Mouse (Mus musculus) liver, postnatal 0 days (tissue): ENCODE results near the gene Ccdc63. TPM values are rescaled to one million over a fixed set of nuclear protein-coding genes. Genes with fewer than 3 reads are reported as not detected.

Source experiments
- ATAC-seq: fragments of 200-750 bp; cut with Nextera tagmentation; 2 replicates; pipeline ENCODE4 v1.8.0; 2017; ENCODE audit warnings: mild to moderate bottlenecking, moderate library complexity
- DNase-seq: peaks from one replicate; pipeline ENCODE4 v3.0.0-alpha.2; 2016
- H3K27ac ChIP-seq: fragments of 300-500 bp; sonication (generic); 2 replicates; pipeline ENCODE4 v1.5.1; 2014; ENCODE audit warnings: antibody characterized with exemption, moderate library complexity, mild to moderate bottlenecking, low read depth
- H3K27me3 ChIP-seq: fragments of 300-500 bp; sonication (generic); 2 replicates; pipeline ENCODE4 v1.6.1; 2014; ENCODE audit warnings: low read length, control low read depth, mixed read lengths; ENCODE audit not compliant: insufficient read depth
- H3K36me3 ChIP-seq: fragments of 300-500 bp; sonication (generic); replicated peaks from 2 replicates; pipeline ENCODE4 v1.6.1; 2014; ENCODE audit warnings: mild to moderate bottlenecking, control low read depth, low read length, moderate library complexity, mixed read lengths; ENCODE audit not compliant: insufficient read depth
- H3K4me1 ChIP-seq: fragments of 300-500 bp; sonication (generic); 2 replicates; pipeline ENCODE4 v1.6.1; 2014; ENCODE audit warnings: antibody characterized with exemption, mild to moderate bottlenecking, control low read depth; ENCODE audit not compliant: insufficient read depth
- H3K4me2 ChIP-seq: fragments of 300-500 bp; sonication (generic); 2 replicates; pipeline ENCODE4 v1.6.1; 2014; ENCODE audit warnings: low read depth, mild to moderate bottlenecking, low read length, moderate library complexity, mixed read lengths
- H3K4me3 ChIP-seq: fragments of 300-500 bp; sonication (generic); 2 replicates; pipeline ENCODE4 v1.5.1; 2014; ENCODE audit warnings: low read depth, low read length
- H3K9ac ChIP-seq: fragments of 300-500 bp; sonication (generic); replicated peaks from 2 replicates; pipeline ENCODE4 v1.6.1; 2014; ENCODE audit warnings: mild to moderate bottlenecking, moderate library complexity
- H3K9me3 ChIP-seq: fragments of 300-500 bp; sonication (generic); 2 replicates; pipeline ENCODE4 v1.6.1; 2016; ENCODE audit warnings: mild to moderate bottlenecking, control low read depth, low read length, mixed read lengths
- CTCF ChIP-seq: sonication (generic); IDR thresholded peaks from 2 replicates; pipeline ENCODE4 v1.5.1; 2016; ENCODE audit warnings: antibody characterized with exemption, low read depth
- EP300 ChIP-seq: IDR thresholded peaks from 2 replicates; pipeline ENCODE4 v1.6.1; 2016; ENCODE audit warnings: antibody characterized with exemption, low read depth, mild to moderate bottlenecking
- WGBS: fragments of 180-500 bp; shearing (Covaris S2); extraction: QIAGEN DNeasy Blood & Tissue Kit; methylation state at CpG from one replicate; pipeline ENCODE4 v1.1.7; 2014; ENCODE audit not compliant: insufficient replicate concordance; 5-methylcytosine and 5-hydroxymethylcytosine counted together
- polyA plus RNA-seq: library from polyadenylated mRNA; unstranded; fragments of >200 nt; fragmentation: Nextera tagmentation; extraction: Ambion mirVana; gene quantifications from 2 replicates; pipeline ENCODE4 v1.2.1, GENCODE M21; 2015

The Ccdc63 gene
- polyA plus RNA-seq, 1 experiment from 2014 or later, result 0.13 TPM

GRCm38 (mm10) chr5:122175402-122175801 is 34.8 kb upstream of the Ccdc63 start:
- Histone ChIP-seq H3K36me3 (peaks cover 45% of the 10 kb centered on the region), H3K27ac (no peak overlapping the region), H3K9ac (no peak overlapping the region), H3K4me1 (no peaks in the 10 kb centered on the region), H3K4me2 (no peak overlapping the region), H3K4me3 (no peak overlapping the region), H3K27me3 (no peaks in the 10 kb centered on the region), H3K9me3 (no peaks in the 10 kb centered on the region)
- DNase-seq (no peak), ATAC-seq (0 out of 2 replicates have a peak, but pooled peaks have one; percentile 18)
- WGBS, result 56% methylated on average over 2 of the region's 2 CpGs
- TF ChIP-seq EP300 (no peak), CTCF (no peak)

GRCm38 (mm10) chr5:122171058-122171457 is 30.4 kb upstream of the Ccdc63 start:
- Histone ChIP-seq H3K36me3 (peaks cover 83% of the 10 kb centered on the region), H3K27ac (no peak overlapping the region), H3K9me3 (no peaks in the 10 kb centered on the region), H3K4me2 (no peak overlapping the region), H3K4me3 (no peak overlapping the region), H3K9ac (no peak overlapping the region), H3K4me1 (no peaks in the 10 kb centered on the region; the same call in 1 of the 2 replicates), H3K27me3 (no peaks in the 10 kb centered on the region)
- DNase-seq (no peak), ATAC-seq (no peak)
- TF ChIP-seq EP300, result no peak
- no peak for TF ChIP-seq CTCF
- 93% methylated on average over 8 of the region's 8 CpGs for WGBS

- TF ChIP-seq CTCF, result no peak
- no peak for TF ChIP-seq EP300
- Histone ChIP-seq H3K9me3 (no peaks in the 10 kb centered on the region), H3K27me3 (no peaks in the 10 kb centered on the region), H3K36me3 (peaks cover 95% of the 10 kb centered on the region), H3K27ac (no peak overlapping the region), H3K4me1 (peaks cover 9% of the 10 kb centered on the region), H3K4me3 (no peak overlapping the region), H3K4me2 (no peak overlapping the region), H3K9ac (no peak overlapping the region)
- no peak for DNase-seq
- WGBS, result 88% methylated on average over 14 of the region's 14 CpGs
- no peak for ATAC-seq
Observed at GRCm38 (mm10) chr5:122168344-122169069, 27.9 kb upstream of the Ccdc63 start.

GRCm38 (mm10) chr5:122166636-122167161 is 26.1 kb upstream of the Ccdc63 start:
- Histone ChIP-seq H3K27me3 (no peaks in the 10 kb centered on the region), H3K36me3 (peaks cover 92% of the 10 kb centered on the region), H3K4me2 (no peak overlapping the region), H3K27ac (no peak overlapping the region), H3K9ac (no peak overlapping the region), H3K9me3 (no peaks in the 10 kb centered on the region), H3K4me3 (no peak overlapping the region), H3K4me1 (peaks cover 20% of the 10 kb centered on the region)
- ATAC-seq, result no peak
- TF ChIP-seq EP300 (no peak), CTCF (no peak)
- DNase-seq, result no peak
- 53% methylated on average over 8 of the region's 8 CpGs for WGBS

GRCm38 (mm10) chr5:122165233-122165915 is 24.8 kb upstream of the Ccdc63 start:
- ATAC-seq (no peak), DNase-seq (no peak)
- TF ChIP-seq CTCF, result no peak
- TF ChIP-seq EP300, result no peak
- 63% methylated on average over 6 of the region's 6 CpGs for WGBS
- Histone ChIP-seq H3K9ac (0 out of 2 replicates have a peak overlapping the region, but pooled peaks have one; percentile 11), H3K36me3 (peaks cover 89% of the 10 kb centered on the region), H3K4me1 (peaks cover 33% of the 10 kb centered on the region), H3K27ac (no peak overlapping the region), H3K4me3 (no peak overlapping the region), H3K27me3 (no peaks in the 10 kb centered on the region), H3K4me2 (no peak overlapping the region), H3K9me3 (no peaks in the 10 kb centered on the region)

GRCm38 (mm10) chr5:122164011-122164410 is 23.4 kb upstream of the Ccdc63 start:
- 0 out of 2 replicates have a peak overlapping the region, but pooled peaks have one; percentile 29 for H3K27ac ChIP-seq
- peaks cover 82% of the 10 kb centered on the region for H3K36me3 ChIP-seq
- ATAC-seq (no peak), DNase-seq (no peak)
- peak overlapping the region; percentile 51 for H3K9ac ChIP-seq
- WGBS, result 64% methylated on average over 3 of the region's 3 CpGs
- H3K4me1 ChIP-seq, result peaks cover 46% of the 10 kb centered on the region
- H3K9me3 ChIP-seq, result no peaks in the 10 kb centered on the region
- H3K27me3 ChIP-seq, result no peaks in the 10 kb centered on the region
- H3K4me2 ChIP-seq, result no peak overlapping the region
- no peak overlapping the region for H3K4me3 ChIP-seq
- TF ChIP-seq EP300 (no peak), CTCF (no peak)
